Mouse (Mus musculus): ENCODE results near the gene Slc28a3.

Slc28a3 gene

GRCm38 (mm10) chr13:58610716-58611115 lies at the start of gene Slc28a3:
Gene Slc28a3 (minus strand): TSS chr13:58610877.
- no peak for DNase-seq (ENCODE audit: low read depth, low spot score)

GRCm38 (mm10) chr13:58657987-58658386 lies 47.3 kb upstream of the Slc28a3 start:
- DNase-seq (ENCODE audit: low read depth, low spot score): no peak

- no peak for DNase-seq (ENCODE audit: low read depth, low spot score)
These were observed 46.2 kb upstream of the Slc28a3 start for GRCm38 (mm10) chr13:58656885-58657284.

- peak; percentile 45 for DNase-seq (ENCODE audit: low read depth, low spot score)
These were observed 44.9 kb upstream of the Slc28a3 start for GRCm38 (mm10) chr13:58655552-58655951.

GRCm38 (mm10) chr13:58640330-58640729 lies 29.7 kb upstream of the Slc28a3 start:
- DNase-seq (ENCODE audit: low read depth, low spot score): no peak

- no peak for DNase-seq (ENCODE audit: low read depth, low spot score)
These were observed 28.3 kb upstream of the Slc28a3 start for GRCm38 (mm10) chr13:58638950-58639349.

- DNase-seq (ENCODE audit: low read depth, low spot score): no peak
These were observed 26.8 kb upstream of the Slc28a3 start for GRCm38 (mm10) chr13:58637360-58638002.

GRCm38 (mm10) chr13:58633887-58634286 lies 23.2 kb upstream of the Slc28a3 start:
- no peak for DNase-seq (ENCODE audit: low read depth, low spot score)

GRCm38 (mm10) chr13:58630756-58631155 lies 20.1 kb upstream of the Slc28a3 start:
- no peak for DNase-seq (ENCODE audit: low read depth, low spot score)

- DNase-seq (ENCODE audit: low read depth, low spot score): no peak
These were observed 18.8 kb upstream of the Slc28a3 start for GRCm38 (mm10) chr13:58629365-58630050.

- no peak for DNase-seq (ENCODE audit: low read depth, low spot score)
These were observed 12.0 kb upstream of the Slc28a3 start for GRCm38 (mm10) chr13:58622647-58623046.

GRCm38 (mm10) chr13:58619301-58619700 lies 8.6 kb upstream of the Slc28a3 start:
- no peak for DNase-seq (ENCODE audit: low read depth, low spot score)

- no peak for DNase-seq (ENCODE audit: low read depth, low spot score)
These were observed 618 bp downstream of the Slc28a3 start for GRCm38 (mm10) chr13:58610059-58610458.

- DNase-seq (ENCODE audit: low read depth, low spot score): no peak
These were observed 9.3 kb downstream of the Slc28a3 start for GRCm38 (mm10) chr13:58601201-58601855.

- no peak for DNase-seq (ENCODE audit: low read depth, low spot score)
These were observed 12.1 kb downstream of the Slc28a3 start for GRCm38 (mm10) chr13:58598578-58598977.

- no peak for DNase-seq (ENCODE audit: low read depth, low spot score)
These were observed 17.5 kb downstream of the Slc28a3 start for GRCm38 (mm10) chr13:58593129-58593528.

- no peak for DNase-seq (ENCODE audit: low read depth, low spot score)
These were observed 18.8 kb downstream of the Slc28a3 start for GRCm38 (mm10) chr13:58591912-58592311.

GRCm38 (mm10) chr13:58590630-58591029 lies 20.0 kb downstream of the Slc28a3 start:
- DNase-seq (ENCODE audit: low read depth, low spot score): no peak

- DNase-seq (ENCODE audit: low read depth, low spot score): no peak
These were observed 21.2 kb downstream of the Slc28a3 start for GRCm38 (mm10) chr13:58589517-58589858.

GRCm38 (mm10) chr13:58588655-58589516 lies 21.8 kb downstream of the Slc28a3 start:
- no peak for DNase-seq (ENCODE audit: low read depth, low spot score)

GRCm38 (mm10) chr13:58587962-58588361 lies 22.7 kb downstream of the Slc28a3 start:
- DNase-seq (ENCODE audit: low read depth, low spot score): no peak

- DNase-seq (ENCODE audit: low read depth, low spot score): no peak
These were observed 44.5 kb downstream of the Slc28a3 start for GRCm38 (mm10) chr13:58566181-58566580.
